Mouse (Mus musculus) MN1 (cell line): ENCODE measurements around the gene 1700013G24Rik.

Experiments
- DNase-seq: peaks from one replicate; pipeline ENCODE4 v3.0.0-alpha.2; 2016; ENCODE audit warnings: low spot score

1700013G24Rik gene

DNA sequence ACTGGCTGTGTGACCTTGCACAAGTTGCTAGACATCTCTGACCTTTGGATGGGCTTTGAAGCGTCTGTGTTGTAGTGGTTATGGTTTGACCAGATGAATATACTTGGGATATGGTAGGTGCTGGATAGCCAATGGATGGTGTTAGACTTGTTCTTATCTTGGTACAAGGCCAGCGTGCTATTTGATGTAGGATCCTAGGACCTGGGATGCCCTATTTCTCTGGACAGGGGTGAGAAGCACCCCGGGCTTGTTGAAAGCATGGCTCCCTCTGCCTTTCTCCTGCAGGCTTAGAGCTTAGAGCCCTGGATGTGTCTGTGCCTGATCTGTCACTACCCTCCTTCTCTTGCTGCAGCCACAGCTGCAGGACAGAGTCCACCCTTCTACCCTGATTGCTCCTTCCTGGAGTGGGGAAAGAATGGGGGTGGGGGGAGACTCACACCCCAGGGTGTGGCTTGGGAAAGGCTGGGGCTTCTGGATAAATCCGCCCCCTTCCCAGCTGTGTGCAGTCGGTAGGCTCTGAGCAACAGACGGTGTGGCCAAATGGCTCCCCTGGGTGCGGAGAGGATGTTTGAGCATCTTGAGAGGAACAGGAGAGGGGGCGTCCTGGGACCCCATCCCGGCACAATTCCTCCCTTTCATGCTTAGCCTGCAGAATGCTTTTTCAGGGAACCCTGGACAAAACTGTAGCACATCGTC lies 23.1 kb downstream of the 1700013G24Rik start:
- DNase-seq = peak; percentile 72

GRCm38 (mm10) chr4:137476761-137477237 lies 23.7 kb downstream of the 1700013G24Rik start:
- peak; percentile 49 for DNase-seq

- DNase-seq = no peak
These were observed 24.5 kb downstream of the 1700013G24Rik start for GRCm38 (mm10) chr4:137477611-137478010.

DNA sequence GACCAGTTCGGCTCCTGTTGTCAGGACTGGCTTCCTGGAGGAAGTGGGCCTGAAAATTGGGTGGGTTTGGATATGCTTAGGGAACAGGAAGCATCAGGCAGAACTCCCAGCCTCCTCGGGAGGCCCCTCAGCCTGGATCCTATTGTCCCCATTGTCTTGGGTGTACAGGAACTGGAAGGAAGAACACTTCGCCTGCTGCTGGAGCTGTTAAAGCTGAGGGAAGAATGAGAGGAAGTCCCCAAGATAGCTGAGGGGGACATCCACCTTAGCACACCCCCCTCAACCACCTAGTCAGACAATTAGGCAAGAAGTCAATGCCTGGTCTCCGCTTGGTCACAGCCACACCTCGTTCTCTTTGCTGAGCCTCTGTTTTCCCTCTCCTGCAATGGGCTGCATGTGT lies 25.2 kb downstream of the 1700013G24Rik start:
- no peak for DNase-seq

DNA sequence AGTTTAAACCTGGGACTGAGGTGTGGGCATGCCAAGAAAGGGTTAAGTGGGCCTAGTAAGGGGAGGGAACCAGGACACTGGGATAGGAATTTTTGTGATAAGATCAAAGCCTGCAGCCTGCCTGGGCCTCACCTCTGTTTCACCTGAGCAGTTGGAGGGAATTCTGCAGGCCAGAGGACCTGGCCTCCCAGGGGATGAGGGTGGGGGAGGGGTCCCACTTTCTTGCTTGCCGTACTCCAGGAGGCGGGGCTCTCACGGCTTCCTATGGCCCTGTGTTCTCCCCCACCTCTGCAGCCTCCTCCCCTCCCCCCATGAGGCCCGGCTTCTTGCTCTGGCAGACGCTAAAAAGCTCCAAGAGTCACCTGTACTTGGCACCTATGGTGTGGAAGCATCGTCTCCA lies 26.7 kb downstream of the 1700013G24Rik start:
- no peak for DNase-seq

DNA sequence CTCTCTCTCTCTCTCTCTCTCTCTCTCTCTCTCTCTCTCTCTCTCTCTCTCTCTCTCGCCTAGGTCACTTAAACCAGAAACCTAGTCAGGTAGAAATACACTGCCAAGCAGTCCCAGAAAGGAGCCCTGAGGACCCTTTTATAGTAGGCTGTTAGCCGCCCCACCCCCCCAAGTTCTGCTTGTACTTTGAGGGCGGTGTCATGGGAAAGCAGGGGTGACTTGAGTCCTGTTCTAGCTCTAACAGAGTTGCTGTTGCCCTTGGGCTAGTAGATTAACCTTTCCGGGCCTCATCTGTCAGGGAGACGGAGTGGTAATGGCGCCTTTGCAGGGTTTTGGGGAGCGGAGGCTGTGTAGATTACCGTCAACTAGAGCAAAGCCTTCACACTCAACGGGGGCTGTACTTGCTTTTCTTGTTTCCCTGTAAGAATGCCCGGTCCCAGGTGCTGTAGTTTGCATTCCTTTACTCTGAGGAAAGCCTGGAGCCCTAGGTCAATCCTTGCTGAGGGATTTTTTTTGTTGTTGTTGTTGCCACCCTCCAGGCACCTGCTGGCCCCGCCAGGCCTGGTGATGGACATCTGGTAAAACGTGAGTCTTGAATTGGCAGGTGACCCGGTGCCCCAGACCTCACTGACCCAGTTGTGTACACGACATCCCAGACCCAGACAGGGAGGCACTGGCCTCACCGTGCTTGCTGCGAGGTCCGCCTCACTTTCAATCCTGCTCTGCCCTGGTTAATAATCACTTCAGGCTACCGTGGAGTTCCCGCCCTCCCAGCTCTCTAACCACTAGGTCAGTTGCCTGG lies 27.3 kb downstream of the 1700013G24Rik start:
- DNase-seq = no peak

GRCm38 (mm10) chr4:137480993-137481340 lies 27.9 kb downstream of the 1700013G24Rik start:
- DNase-seq = no peak

DNA sequence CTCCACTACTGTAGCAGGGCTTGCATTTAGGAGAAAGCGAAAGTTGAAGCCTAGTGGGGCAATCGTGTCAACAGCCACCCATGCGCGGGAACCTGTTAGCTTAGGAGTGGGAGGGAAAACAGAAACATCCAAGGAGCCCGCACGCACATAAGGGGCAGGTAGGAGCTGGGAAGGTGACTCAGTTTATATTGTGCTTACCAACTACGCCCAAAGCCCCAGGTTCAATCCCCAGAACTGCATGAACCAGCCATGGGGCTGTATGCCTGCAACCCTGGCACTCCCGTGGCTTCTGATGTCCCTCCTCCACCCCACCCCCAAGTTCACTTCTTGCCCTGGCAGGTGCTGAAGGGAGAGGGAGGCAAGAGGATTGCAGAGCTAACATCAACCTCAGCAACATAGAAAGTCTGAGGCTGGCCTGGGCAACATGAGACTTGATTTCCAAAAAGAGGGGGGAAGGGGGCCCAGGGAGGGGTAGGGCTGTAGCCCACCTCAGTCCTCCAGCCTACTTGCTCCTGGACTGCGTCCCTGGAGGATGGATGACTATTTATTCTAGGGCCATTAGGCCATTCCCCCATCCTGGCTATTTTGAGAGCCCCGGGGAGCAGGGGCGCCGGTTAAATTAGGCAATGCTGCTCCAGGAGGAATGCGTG lies 28.4 kb downstream of the 1700013G24Rik start:
- DNase-seq = no peak

DNA sequence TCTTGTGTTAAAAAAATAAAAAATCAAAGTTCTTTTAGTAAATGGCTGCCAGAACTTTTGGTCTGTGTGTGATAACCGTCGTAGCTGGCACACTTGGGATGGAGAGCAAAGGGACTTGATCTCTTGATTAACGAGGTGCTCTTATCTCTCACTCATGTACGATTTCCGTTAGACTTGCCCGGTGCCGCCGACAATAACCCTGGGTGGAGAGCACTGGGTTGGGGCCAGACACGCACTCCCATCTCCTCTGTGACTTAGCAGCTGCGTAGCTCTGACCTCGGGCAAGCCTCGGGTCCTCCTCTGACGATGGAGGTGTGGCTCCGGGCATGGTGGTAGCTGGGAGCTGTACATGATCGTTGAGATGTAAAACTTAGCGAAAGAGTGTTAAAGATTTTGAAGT lies 30.8 kb downstream of the 1700013G24Rik start:
- peak; percentile 58 for DNase-seq

- DNase-seq = peak; percentile 84
These were observed 31.5 kb downstream of the 1700013G24Rik start for GRCm38 (mm10) chr4:137484586-137484985.

GRCm38 (mm10) chr4:137485258-137485960 lies 32.3 kb downstream of the 1700013G24Rik start:
- DNase-seq = no peak

DNA sequence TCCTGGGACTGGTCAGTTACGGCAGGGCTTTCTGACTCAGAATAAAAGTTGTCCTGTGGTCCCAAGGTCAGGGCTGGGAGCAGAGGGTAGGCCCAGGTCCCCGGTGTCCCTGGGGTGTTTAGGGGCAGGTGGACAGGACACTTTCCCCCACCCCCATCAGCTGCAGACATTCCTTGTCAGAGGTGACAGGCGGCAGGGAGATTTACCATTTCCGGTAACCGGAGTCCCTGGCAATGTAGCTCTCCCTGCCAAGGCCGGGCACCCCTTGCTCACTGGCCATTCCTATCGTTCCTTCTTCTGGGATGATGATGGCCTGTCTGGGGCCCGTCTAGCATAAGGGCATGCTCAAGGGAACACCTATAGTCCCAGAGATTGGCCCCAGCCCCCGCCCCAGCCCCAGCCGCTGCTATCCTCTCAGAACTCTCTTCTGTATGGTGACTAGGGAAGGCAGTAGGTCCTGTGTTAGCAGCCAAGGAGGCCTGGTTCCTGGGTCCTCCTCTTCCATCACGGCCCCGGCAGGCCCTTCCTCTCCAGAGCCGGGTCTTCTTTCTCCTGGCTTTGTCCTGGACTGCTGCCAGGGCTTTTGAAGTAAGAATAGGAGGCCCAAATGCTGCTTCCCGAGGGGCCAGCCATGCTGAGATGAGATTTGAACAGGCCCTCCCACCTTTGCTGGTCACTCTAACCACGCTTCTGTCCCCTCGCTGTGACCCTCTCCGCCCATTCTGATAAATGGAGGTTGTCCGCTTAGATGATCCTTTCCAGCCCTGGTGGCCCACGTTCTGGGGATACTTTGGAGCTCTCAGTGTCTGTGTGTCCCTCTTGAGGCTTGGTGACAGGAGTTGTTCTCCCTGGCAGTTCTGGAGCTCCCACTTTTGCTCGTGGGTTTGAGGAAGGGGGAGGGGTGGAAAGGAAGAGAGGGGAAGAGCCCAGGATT lies 33.3 kb downstream of the 1700013G24Rik start:
- peak; percentile 61 for DNase-seq

DNA sequence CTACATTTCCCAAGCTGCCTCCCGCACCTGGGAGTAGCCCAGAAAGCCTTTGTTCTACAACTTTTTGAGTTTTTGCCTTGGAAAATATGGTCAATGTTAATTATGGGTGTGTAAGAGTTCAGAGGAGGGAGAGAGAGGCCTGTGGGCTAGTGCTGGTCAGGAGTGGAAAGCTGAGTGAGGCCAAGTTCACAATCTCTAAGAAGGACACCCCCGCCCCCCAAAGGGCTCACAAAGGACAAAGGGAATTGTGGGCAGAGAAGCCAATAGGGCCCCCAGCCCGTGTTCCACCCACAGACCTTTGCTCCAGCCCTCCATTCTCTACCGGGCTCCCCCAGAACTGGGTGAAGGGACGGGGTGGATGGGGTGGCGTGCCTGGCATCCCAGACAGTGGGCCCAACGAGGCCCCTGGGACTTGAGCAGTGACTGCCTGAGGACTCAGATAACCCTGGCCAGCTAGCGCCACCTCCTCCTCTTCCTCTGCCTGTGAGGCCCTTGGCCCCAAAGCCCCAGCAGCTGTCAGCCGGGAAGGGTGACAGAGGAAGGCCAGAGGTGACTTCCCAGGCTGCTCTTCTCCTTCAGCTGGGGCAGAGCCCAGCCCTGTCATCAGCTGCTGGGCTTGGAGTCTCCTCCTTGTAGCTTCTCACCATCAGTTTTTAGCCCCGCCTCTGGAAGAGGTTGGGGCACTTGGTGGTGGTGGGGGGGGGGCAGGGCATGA lies 34.4 kb downstream of the 1700013G24Rik start:
- peak; percentile 56 for DNase-seq

DNA sequence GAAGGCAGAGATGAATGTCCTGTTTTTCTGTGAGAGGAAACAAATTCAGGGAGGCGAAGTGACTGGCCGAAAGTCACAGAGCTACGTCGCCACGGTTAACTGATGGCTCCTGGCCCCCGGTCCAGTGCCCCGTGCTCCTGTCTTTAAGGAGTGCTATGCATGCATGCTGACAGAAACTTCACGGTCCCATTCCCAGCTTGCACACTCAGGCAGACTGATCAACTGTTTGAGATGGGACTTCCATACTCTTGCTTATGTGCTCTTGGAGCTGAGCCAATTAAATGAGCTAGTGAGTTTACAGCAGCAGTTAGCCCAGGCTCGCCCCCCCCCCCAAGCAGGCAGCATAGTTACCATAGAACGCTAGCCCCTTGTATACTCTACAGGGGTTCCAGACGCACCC lies 35.0 kb downstream of the 1700013G24Rik start:
- peak; percentile 65 for DNase-seq

DNA sequence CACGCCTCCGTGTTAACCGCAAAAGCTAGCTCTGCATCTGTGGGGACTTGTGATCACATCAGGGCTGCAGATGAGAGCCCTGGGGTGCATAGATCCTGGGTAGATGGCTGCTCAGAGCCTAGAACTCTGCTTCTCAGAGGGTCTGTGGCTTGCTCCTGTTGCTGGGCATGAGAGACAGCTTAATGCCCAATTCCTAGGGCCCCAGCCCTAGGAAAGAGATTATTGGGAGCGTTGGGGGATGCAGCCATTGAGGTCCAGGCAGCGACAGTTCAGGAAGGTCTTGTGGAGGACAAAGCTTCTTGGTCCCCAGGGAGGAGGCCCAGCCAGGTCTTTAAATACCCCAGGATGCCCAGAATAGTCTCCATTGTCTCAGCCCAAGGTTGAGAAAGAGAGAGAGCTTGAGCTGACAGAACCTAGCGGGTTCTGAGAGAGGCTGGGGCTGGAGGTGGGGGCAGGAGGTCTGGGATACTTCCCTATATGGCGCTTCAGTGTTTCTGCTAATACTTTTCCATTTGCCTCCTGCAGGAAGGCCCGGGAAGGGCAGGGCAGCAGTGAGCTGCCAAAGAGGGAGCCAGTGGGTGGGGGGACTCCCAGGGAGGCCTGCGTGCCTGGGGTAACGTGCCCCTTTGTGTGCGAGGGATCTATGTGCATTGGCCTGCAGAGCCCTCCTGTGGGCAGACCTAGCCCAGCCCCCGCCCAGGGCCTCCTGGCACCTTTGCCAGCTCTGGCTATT lies 35.7 kb downstream of the 1700013G24Rik start:
- peak; percentile 88 for DNase-seq

DNA sequence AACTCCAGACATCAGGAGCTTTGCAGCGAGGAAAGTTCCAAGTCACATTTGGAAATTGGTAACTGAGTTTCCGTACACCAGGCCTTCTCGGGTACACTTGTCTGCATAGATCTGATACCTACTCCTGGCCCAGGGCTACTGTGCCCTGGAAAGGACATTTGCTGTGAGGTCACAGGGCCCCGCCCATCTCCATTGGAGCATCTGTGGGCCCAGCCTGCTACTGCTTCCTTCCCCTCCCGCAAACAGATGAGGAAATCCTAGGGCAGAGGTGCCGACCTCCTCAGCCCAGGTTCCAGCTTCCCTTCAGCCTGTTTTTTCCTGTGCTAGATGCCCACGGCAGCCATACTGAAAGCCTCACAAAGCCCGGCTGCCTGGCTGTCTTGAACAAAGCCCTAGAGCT lies 36.9 kb downstream of the 1700013G24Rik start:
- DNase-seq = no peak

GRCm38 (mm10) chr4:137492563-137492962 lies 39.5 kb downstream of the 1700013G24Rik start:
- DNase-seq = no peak

- no peak for DNase-seq
These were observed 40.1 kb downstream of the 1700013G24Rik start for GRCm38 (mm10) chr4:137493187-137493586.

GRCm38 (mm10) chr4:137494751-137495500 lies 41.8 kb downstream of the 1700013G24Rik start:
- DNase-seq = peak; percentile 56
